Mouse (Mus musculus) liver, embryonic 14.5 days (tissue): ENCODE results near the gene Cux1. TPM values are rescaled to one million over a fixed set of nuclear protein-coding genes. Genes with fewer than 3 reads are reported as not detected.

Source experiments
- ATAC-seq: fragments of 200-750 bp; cut with Nextera tagmentation; 2 replicates; pipeline ENCODE4 v1.8.0; 2017; ENCODE audit warnings: moderate number of reproducible peaks, mild to moderate bottlenecking, moderate library complexity; ENCODE audit not compliant: insufficient read depth
- DNase-seq, 3 experiments: peaks; one replicate each; pipeline ENCODE4 v3.0.0-alpha.2; 2012 to 2013; ENCODE audit warnings: low read depth in 3 of 3, low spot score in 3 of 3
- H3K27ac ChIP-seq: fragments of 300-500 bp; sonication (generic); 2 replicates; pipeline ENCODE4 v1.5.1; 2014; ENCODE audit warnings: moderate library complexity, mild to moderate bottlenecking, control low read depth, inconsistent platforms
- H3K27me3 ChIP-seq: fragments of 300-500 bp; sonication (generic); 2 replicates; pipeline ENCODE4 v1.6.1; 2014; ENCODE audit warnings: mild to moderate bottlenecking, low read length, moderate library complexity; ENCODE audit not compliant: control insufficient read depth, insufficient read depth
- H3K36me3 ChIP-seq: fragments of 300-500 bp; sonication (generic); replicated peaks from 2 replicates; pipeline ENCODE4 v1.6.1; 2014; ENCODE audit warnings: low read depth; ENCODE audit not compliant: control insufficient read depth, insufficient read depth
- H3K4me1 ChIP-seq, 2 experiments: fragments of 200-500 bp in 1 of 2; fragments of 300-500 bp in 1 of 2; sonication (generic) in 1 of 2; replicated peaks; 2 replicates each; pipeline ENCODE4 v1.6.1; 2012 to 2014; ENCODE audit warnings: antibody characterized with exemption in 1 of 2, inconsistent platforms in 1 of 2, low read length in 1 of 2; ENCODE audit not compliant: control insufficient read depth in 2 of 2, insufficient read depth in 2 of 2
- H3K4me2 ChIP-seq: fragments of 300-500 bp; sonication (generic); 2 replicates; pipeline ENCODE4 v1.6.1; 2014; ENCODE audit warnings: low read depth, mild to moderate bottlenecking, control low read depth, moderate library complexity
- H3K4me3 ChIP-seq, 2 experiments: fragments of 200-500 bp in 1 of 2; fragments of 300-500 bp in 1 of 2; sonication (generic) in 1 of 2; 2 replicates each; pipeline ENCODE4 v1.5.1; 2012 to 2014; ENCODE audit warnings: low read depth in 2 of 2, low read length in 2 of 2, mild to moderate bottlenecking in 2 of 2, control low read depth in 1 of 2, inconsistent platforms in 1 of 2, moderate library complexity in 1 of 2; ENCODE audit not compliant: insufficient read depth in 1 of 2
- H3K9ac ChIP-seq: fragments of 300-500 bp; sonication (generic); replicated peaks from 2 replicates; pipeline ENCODE4 v1.6.1; 2014; ENCODE audit warnings: mild to moderate bottlenecking, control low read depth, moderate library complexity
- H3K9me3 ChIP-seq: fragments of 300-500 bp; sonication (generic); 2 replicates; pipeline ENCODE4 v1.6.1; 2016; ENCODE audit warnings: low read length, mixed read lengths; ENCODE audit not compliant: control insufficient read depth
- CTCF ChIP-seq: IDR thresholded peaks from 2 replicates; pipeline ENCODE4 v1.5.1; 2016; ENCODE audit warnings: antibody characterized with exemption, low read depth, control low read depth
- EP300 ChIP-seq: IDR thresholded peaks from 2 replicates; pipeline ENCODE4 v1.6.1; 2016; ENCODE audit warnings: antibody characterized with exemption, low read depth
- WGBS: fragments of 180-500 bp; shearing (Covaris S2); extraction: QIAGEN DNeasy Blood & Tissue Kit; methylation state at CpG from one replicate; pipeline ENCODE4 v1.1.7; 2014; ENCODE audit not compliant: insufficient replicate concordance; 5-methylcytosine and 5-hydroxymethylcytosine counted together
- polyA plus RNA-seq, 2 experiments: library from polyadenylated mRNA; depleted of rRNA in 1 of 2; stranded (reverse) in 1 of 2; unstranded in 1 of 2; fragments of >200 nt; fragmentation: Nextera tagmentation in 1 of 2; extraction: Ambion mirVana in 1 of 2; gene quantifications; 2 replicates each; pipeline versions ENCODE4 v1.2.1 to v1.2.3; 2012 to 2014

Gene Cux1
- polyA plus RNA-seq, 2 experiments: 9.0 to 12.4 TPM

- DNase-seq (no peak), ATAC-seq (no peak)
- Histone ChIP-seq H3K4me2 (no peak overlapping the region), H3K36me3 (no peaks in the 10 kb centered on the region), H3K9me3 (no peaks in the 10 kb centered on the region), H3K4me3 (no peak overlapping the region), H3K27me3 (no peaks in the 10 kb centered on the region), H3K4me1 (no peaks in the 10 kb centered on the region), H3K27ac (no peak overlapping the region), H3K9ac (no peak overlapping the region)
- 67% methylated on average over 2 of the region's 2 CpGs for WGBS
- TF ChIP-seq CTCF: no peak
- no peak for TF ChIP-seq EP300
Measured at GRCm38 (mm10) chr5:136292361-136292760, 274.9 kb downstream of the Cux1 start.

- Histone ChIP-seq H3K4me3 (no peak overlapping the region), H3K36me3 (no peaks in the 10 kb centered on the region), H3K4me2 (no peak overlapping the region), H3K9ac (no peak overlapping the region), H3K9me3 (no peaks in the 10 kb centered on the region), H3K27me3 (no peaks in the 10 kb centered on the region), H3K4me1 (no peaks in the 10 kb centered on the region), H3K27ac (no peak overlapping the region)
- ATAC-seq (no peak), DNase-seq (no peak)
- TF ChIP-seq EP300 (no peak), CTCF (no peak)
- 76% methylated on average over 2 of the region's 2 CpGs for WGBS
Measured at GRCm38 (mm10) chr5:136291562-136291961, 275.7 kb downstream of the Cux1 start.

GRCm38 (mm10) chr5:136289776-136290175 is 277.5 kb downstream of the Cux1 start:
- H3K4me2 ChIP-seq: no peak overlapping the region
- 69% methylated on average over 3 of the region's 3 CpGs for WGBS
- no peaks in the 10 kb centered on the region for H3K4me1 ChIP-seq
- H3K27me3 ChIP-seq: no peaks in the 10 kb centered on the region
- no peaks in the 10 kb centered on the region for H3K36me3 ChIP-seq
- H3K9ac ChIP-seq: no peak overlapping the region
- no peak overlapping the region for H3K4me3 ChIP-seq
- TF ChIP-seq EP300: no peak
- no peak for TF ChIP-seq CTCF
- DNase-seq (no peak), ATAC-seq (no peak)
- H3K9me3 ChIP-seq: no peaks in the 10 kb centered on the region
- H3K27ac ChIP-seq: no peak overlapping the region

- WGBS: 80% methylated on average over 6 of the region's 6 CpGs
- Histone ChIP-seq H3K9me3 (no peaks in the 10 kb centered on the region), H3K27ac (no peak overlapping the region), H3K4me2 (no peak overlapping the region), H3K4me3 (no peak overlapping the region), H3K36me3 (no peaks in the 10 kb centered on the region; the same call in 1 of the 2 replicates), H3K27me3 (no peaks in the 10 kb centered on the region), H3K9ac (no peak overlapping the region), H3K4me1 (no peaks in the 10 kb centered on the region)
- no peak for TF ChIP-seq EP300
- no peak for TF ChIP-seq CTCF
- no peak for ATAC-seq
- DNase-seq: no peak
Measured at GRCm38 (mm10) chr5:136288351-136289081, 278.8 kb downstream of the Cux1 start.

- 55% methylated on average over 6 of the region's 6 CpGs for WGBS
- no peaks in the 10 kb centered on the region; the same call in 1 of the 2 replicates for H3K36me3 ChIP-seq
- H3K9me3 ChIP-seq: no peaks in the 10 kb centered on the region
- no peaks in the 10 kb centered on the region for H3K4me1 ChIP-seq
- ATAC-seq (no peak), DNase-seq (no peak)
- no peak overlapping the region for H3K4me2 ChIP-seq
- no peak overlapping the region for H3K27ac ChIP-seq
- H3K4me3 ChIP-seq: no peak overlapping the region
- H3K27me3 ChIP-seq: no peaks in the 10 kb centered on the region
- TF ChIP-seq EP300 (no peak), CTCF (no peak)
- H3K9ac ChIP-seq: no peak overlapping the region
Measured at GRCm38 (mm10) chr5:136286566-136286965, 280.7 kb downstream of the Cux1 start.
